Mouse (Mus musculus) spleen, adult 2 months (tissue): ENCODE results near the gene Nav3. TPM values are rescaled to one million over a fixed set of nuclear protein-coding genes. Genes with fewer than 3 reads are reported as not detected.

Experiments
- DNase-seq, 2 experiments: peaks; one replicate each; pipeline versions ENCODE4 v3.0.0 to v3.0.0-alpha.2; 2012 to 2021; ENCODE audit warnings: low spot score in 2 of 2, low read depth in 1 of 2
- H3K27ac ChIP-seq: fragments of 200-500 bp; 2 replicates; pipeline ENCODE4 v1.5.1; 2012; ENCODE audit warnings: low read length, inconsistent platforms; ENCODE audit not compliant: insufficient read depth
- H3K27me3 ChIP-seq: fragments of 200-500 bp; 2 replicates; pipeline ENCODE4 v1.6.1; 2012; ENCODE audit warnings: mild to moderate bottlenecking, moderate library complexity, low read length, inconsistent platforms; ENCODE audit not compliant: control insufficient read depth, insufficient read depth
- H3K36me3 ChIP-seq: fragments of 200-500 bp; 2 replicates; pipeline ENCODE4 v1.6.1; 2012; ENCODE audit warnings: mild to moderate bottlenecking, low read length, inconsistent platforms; ENCODE audit not compliant: control insufficient read depth, insufficient read depth
- H3K4me1 ChIP-seq: fragments of 200-500 bp; 2 replicates; pipeline ENCODE4 v1.6.1; 2011; ENCODE audit warnings: inconsistent platforms; ENCODE audit not compliant: control insufficient read depth, insufficient read depth, insufficient read length
- H3K4me3 ChIP-seq: fragments of 200-500 bp; 2 replicates; pipeline ENCODE4 v1.5.1; 2011; ENCODE audit warnings: mild to moderate bottlenecking, inconsistent platforms; ENCODE audit not compliant: insufficient read depth, insufficient read length; ENCODE audit errors: extremely low read depth
- CTCF ChIP-seq: fragments of 200-500 bp; IDR thresholded peaks from 2 replicates; pipeline ENCODE4 v1.5.1; 2011; ENCODE audit warnings: mild to moderate bottlenecking, inconsistent platforms; ENCODE audit not compliant: insufficient read depth, insufficient read length, insufficient replicate concordance; ENCODE audit errors: extremely low read depth
- POLR2A ChIP-seq: fragments of 200-500 bp; IDR thresholded peaks from 2 replicates; pipeline ENCODE4 v1.6.1; 2011; ENCODE audit warnings: low read depth, low read length, inconsistent platforms
- WGBS: fragments of 180-500 bp; shearing (Covaris S2); methylation state at CpG from one replicate; pipeline ENCODE4 v1.1.7; 2018; 5-methylcytosine and 5-hydroxymethylcytosine counted together
- polyA plus RNA-seq: library from polyadenylated mRNA; depleted of rRNA; stranded (reverse); fragments of >200 nt; gene quantifications from 2 replicates; pipeline ENCODE4 v1.2.3, GENCODE M21; 2012

Gene Nav3
- polyA plus RNA-seq, 1 experiment, result 0.39 TPM

DNA sequence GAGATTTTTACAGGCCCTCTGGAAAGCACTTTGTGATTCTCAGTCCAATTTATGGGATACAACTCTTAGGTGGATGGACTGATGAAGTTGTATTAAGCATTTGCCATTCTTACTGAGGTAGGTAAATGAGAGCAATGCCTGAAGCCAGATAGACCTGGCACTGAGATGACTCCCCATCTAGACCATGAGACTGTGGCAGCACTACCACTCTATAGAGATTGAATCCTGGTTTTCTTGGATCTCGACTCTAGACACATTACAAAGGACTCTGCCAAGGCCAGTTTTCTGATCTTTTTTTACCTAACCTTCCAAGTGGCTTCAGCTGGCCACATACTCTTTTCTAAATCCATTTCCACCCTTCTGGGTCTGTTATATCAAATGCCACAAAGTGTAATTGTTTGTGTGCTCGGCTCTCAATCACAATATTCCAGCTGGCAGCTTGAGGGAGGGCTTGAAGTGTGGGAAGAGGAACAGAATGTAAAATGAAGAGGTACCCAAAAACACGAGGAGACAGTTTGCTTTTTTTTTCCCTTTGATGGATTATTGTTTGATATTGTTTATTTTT lies 756.2 kb downstream of the Nav3 start:
- 63% methylated on average over 3 of the region's 3 CpGs for WGBS
- H3K4me3 ChIP-seq, result no peak overlapping the region
- no peak for DNase-seq
- H3K27ac ChIP-seq, result no peak overlapping the region
- no peaks in the 10 kb centered on the region for H3K4me1 ChIP-seq
- no peak for TF ChIP-seq CTCF
- TF ChIP-seq POLR2A, result no peak
- H3K27me3 ChIP-seq, result no peaks in the 10 kb centered on the region
- no peaks in the 10 kb centered on the region for H3K36me3 ChIP-seq

DNA sequence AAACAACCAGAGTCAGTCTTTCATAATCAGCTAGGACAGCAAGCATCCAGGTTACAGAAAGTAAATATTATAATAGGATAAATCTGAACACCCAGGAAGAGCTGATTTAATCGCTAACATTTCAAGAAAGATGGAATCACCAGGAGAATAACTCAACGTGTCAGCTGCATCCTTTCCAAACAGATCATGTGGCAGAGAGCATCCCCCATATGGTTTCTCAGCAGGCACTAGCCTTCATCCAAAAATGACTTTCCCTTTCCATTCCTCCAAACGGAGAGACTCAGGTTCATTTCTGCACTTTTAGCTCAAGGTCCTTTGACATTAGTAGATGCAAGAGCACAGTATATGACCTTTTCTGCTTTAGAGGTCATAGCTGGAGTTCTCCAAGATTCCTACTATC lies 765.4 kb downstream of the Nav3 start:
- TF ChIP-seq CTCF, result no peak
- no peak for TF ChIP-seq POLR2A
- H3K4me3 ChIP-seq, result no peak overlapping the region
- H3K27me3 ChIP-seq, result no peaks in the 10 kb centered on the region
- no peaks in the 10 kb centered on the region for H3K4me1 ChIP-seq
- no peaks in the 10 kb centered on the region for H3K36me3 ChIP-seq
- no peak for DNase-seq
- no peak overlapping the region for H3K27ac ChIP-seq
- 84% methylated on average over 3 of the region's 3 CpGs for WGBS

GRCm38 (mm10) chr10:109684109-109685056 lies 771.6 kb downstream of the Nav3 start:
- no peak for TF ChIP-seq POLR2A
- Histone ChIP-seq H3K4me1 (no peaks in the 10 kb centered on the region), H3K27ac (no peak overlapping the region), H3K27me3 (no peaks in the 10 kb centered on the region), H3K36me3 (no peaks in the 10 kb centered on the region), H3K4me3 (no peak overlapping the region)
- no peak for DNase-seq
- 59% methylated on average over 27 of the region's 27 CpGs for WGBS

- no peak overlapping the region for H3K27ac ChIP-seq
- no peak for DNase-seq
- no peaks in the 10 kb centered on the region for H3K27me3 ChIP-seq
These were observed 783.1 kb downstream of the Nav3 start for GRCm38 (mm10) chr10:109672896-109673295.

GRCm38 (mm10) chr10:109667453-109667852 lies 788.6 kb downstream of the Nav3 start:
- no peak for TF ChIP-seq CTCF
- TF ChIP-seq POLR2A, result no peak
- no peak overlapping the region for H3K27ac ChIP-seq
- H3K4me3 ChIP-seq, result no peak overlapping the region
- DNase-seq, result no peak
- H3K36me3 ChIP-seq, result no peaks in the 10 kb centered on the region
- H3K27me3 ChIP-seq, result no peaks in the 10 kb centered on the region
- no peaks in the 10 kb centered on the region for H3K4me1 ChIP-seq
- WGBS, result 82% methylated on average over 4 of the region's 4 CpGs

More at GRCm38 (mm10) chr10:109672896-109673295, 783.1 kb downstream of the Nav3 start:
- WGBS, result 85% methylated on average over 2 of the region's 2 CpGs
- TF ChIP-seq CTCF, result no peak
- TF ChIP-seq POLR2A, result no peak
- H3K36me3 ChIP-seq, result no peaks in the 10 kb centered on the region
- H3K4me1 ChIP-seq, result no peaks in the 10 kb centered on the region
- H3K4me3 ChIP-seq, result no peak overlapping the region

GRCm38 (mm10) chr10:109664629-109665317 lies 791.2 kb downstream of the Nav3 start:
- Histone ChIP-seq H3K36me3 (no peaks in the 10 kb centered on the region), H3K27me3 (no peaks in the 10 kb centered on the region), H3K27ac (no peak overlapping the region), H3K4me1 (no peaks in the 10 kb centered on the region), H3K4me3 (no peak overlapping the region)
- TF ChIP-seq CTCF (no peak), POLR2A (no peak)
- 23% methylated on average over 14 of the region's 14 CpGs for WGBS
- DNase-seq, result no peak

- no peaks in the 10 kb centered on the region for H3K27me3 ChIP-seq
- no peak overlapping the region for H3K27ac ChIP-seq
- no peak for TF ChIP-seq POLR2A
- TF ChIP-seq CTCF, result no peak
- no peak for DNase-seq
- H3K36me3 ChIP-seq, result no peaks in the 10 kb centered on the region
- 68% methylated on average over 7 of the region's 7 CpGs for WGBS
- no peak overlapping the region for H3K4me3 ChIP-seq
- H3K4me1 ChIP-seq, result no peaks in the 10 kb centered on the region
These were observed 804.5 kb downstream of the Nav3 start for GRCm38 (mm10) chr10:109651516-109651915.
